Mouse (Mus musculus) hindbrain, postnatal 0 days (tissue): Measurements from ENCODE around the gene Pld3. TPM values are rescaled to one million over a fixed set of nuclear protein-coding genes. Genes with fewer than 3 reads are reported as not detected.
A peak's percentile ranks its signal among the peaks of the same experiment; 100 is the strongest.

Experiments
- ATAC-seq: fragments of 200-750 bp; cut with Nextera tagmentation; 2 replicates; pipeline ENCODE4 v1.8.0; 2017; ENCODE audit warnings: mild to moderate bottlenecking, moderate TSS enrichment, moderate library complexity
- DNase-seq: peaks from one replicate; pipeline ENCODE4 v3.0.0-alpha.2; 2015; ENCODE audit warnings: low spot score
- H3K27ac ChIP-seq: fragments of 300-500 bp; sonication (generic); 2 replicates; pipeline ENCODE4 v1.5.1; 2014; ENCODE audit warnings: mild to moderate bottlenecking
- H3K27me3 ChIP-seq: fragments of 300-500 bp; sonication (generic); 2 replicates; pipeline ENCODE4 v1.6.1; 2014; ENCODE audit warnings: low read length, mixed read lengths; ENCODE audit not compliant: insufficient read depth
- H3K36me3 ChIP-seq: fragments of 300-500 bp; sonication (generic); 2 replicates; pipeline ENCODE4 v1.6.1; 2014; ENCODE audit warnings: low read length, mixed read lengths; ENCODE audit not compliant: insufficient read depth
- H3K4me1 ChIP-seq: fragments of 300-500 bp; sonication (generic); 2 replicates; pipeline ENCODE4 v1.6.1; 2014; ENCODE audit warnings: antibody characterized with exemption, low read length, mixed read lengths; ENCODE audit not compliant: insufficient read depth
- H3K4me2 ChIP-seq: fragments of 300-500 bp; sonication (generic); 2 replicates; pipeline ENCODE4 v1.6.1; 2014; ENCODE audit warnings: low read depth, mild to moderate bottlenecking, low read length, moderate library complexity, mixed read lengths
- H3K4me3 ChIP-seq: fragments of 300-500 bp; sonication (generic); 2 replicates; pipeline ENCODE4 v1.5.1; 2014; ENCODE audit warnings: low read length
- H3K9ac ChIP-seq: fragments of 300-500 bp; sonication (generic); replicated peaks from 2 replicates; pipeline ENCODE4 v1.6.1; 2014; ENCODE audit warnings: mild to moderate bottlenecking, low read length, moderate library complexity, mixed read lengths
- H3K9me3 ChIP-seq: fragments of 300-500 bp; sonication (generic); 2 replicates; pipeline ENCODE4 v1.6.1; 2016; ENCODE audit warnings: low read length, mixed read lengths
- CTCF ChIP-seq: IDR thresholded peaks from 2 replicates; pipeline ENCODE4 v1.5.1; 2016; ENCODE audit warnings: antibody characterized with exemption, control low read depth, low read depth
- WGBS: fragments of 180-500 bp; shearing (Covaris S2); extraction: QIAGEN DNeasy Blood & Tissue Kit; methylation state at CpG from one replicate; pipeline ENCODE4 v1.1.7; 2014; 5-methylcytosine and 5-hydroxymethylcytosine counted together
- polyA plus RNA-seq: library from polyadenylated mRNA; unstranded; fragments of >200 nt; fragmentation: Nextera tagmentation; extraction: Ambion mirVana; gene quantifications from 2 replicates; pipeline ENCODE4 v1.2.1, GENCODE M21; 2015
- total RNA-seq: library from RNA; depleted of rRNA; stranded (reverse); fragments of >200 nt; gene quantifications from 2 replicates; pipeline ENCODE4 v1.2.3, GENCODE M21; 2014

The Pld3 gene
- total and polyA plus RNA-seq, 2 experiments from 2014 or later = 287 to 307 TPM

DNA sequence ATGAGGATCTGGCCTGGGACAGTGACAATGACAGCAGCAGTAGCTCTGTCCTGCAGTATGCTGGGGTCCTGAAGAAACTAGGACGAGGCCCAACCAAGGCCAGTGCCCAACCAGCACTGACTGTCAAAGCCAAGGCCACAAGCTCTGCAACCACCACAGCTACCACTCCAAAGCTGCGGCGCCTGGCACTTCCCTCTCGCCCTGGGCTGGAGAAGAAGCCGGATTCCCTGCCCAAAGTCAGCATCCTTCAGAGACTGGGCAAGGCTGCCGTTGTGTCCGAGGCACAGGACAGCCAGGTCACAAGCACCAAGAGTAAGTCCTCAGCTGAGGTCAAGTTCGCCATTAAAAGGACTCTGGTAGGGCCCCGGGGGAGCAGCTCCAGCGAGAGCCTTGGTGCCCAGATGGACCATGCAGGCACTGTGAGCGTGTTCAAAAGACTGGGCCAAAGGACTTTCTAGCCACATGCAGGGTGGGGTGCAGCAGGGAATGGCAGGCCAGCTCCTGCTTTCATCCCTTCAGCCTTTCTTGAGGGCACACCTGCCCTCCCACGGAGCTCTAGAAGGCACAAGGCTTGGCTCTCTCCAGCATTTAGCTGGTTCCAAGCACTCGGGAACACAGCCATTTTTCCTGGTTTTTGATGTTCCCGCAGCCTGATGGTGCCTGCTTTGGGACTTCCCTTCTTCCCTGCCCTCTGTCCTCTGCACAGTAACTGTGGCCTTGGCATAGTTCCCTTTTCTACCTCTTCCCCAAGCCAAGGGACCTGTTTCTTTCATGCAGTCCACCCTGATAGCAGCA is 27.6 kb upstream of the Pld3 start:
- TF ChIP-seq CTCF = no peak
- 90% methylated on average over 14 of the region's 14 CpGs for WGBS
- Histone ChIP-seq H3K9ac (no peak overlapping the region), H3K27ac (no peak overlapping the region), H3K9me3 (no peaks in the 10 kb centered on the region), H3K27me3 (no peaks in the 10 kb centered on the region), H3K4me1 (no peaks in the 10 kb centered on the region), H3K36me3 (peaks cover 29% of the 10 kb centered on the region), H3K4me3 (no peak overlapping the region), H3K4me2 (no peak overlapping the region)
- DNase-seq = no peak
- ATAC-seq = no peak

DNA sequence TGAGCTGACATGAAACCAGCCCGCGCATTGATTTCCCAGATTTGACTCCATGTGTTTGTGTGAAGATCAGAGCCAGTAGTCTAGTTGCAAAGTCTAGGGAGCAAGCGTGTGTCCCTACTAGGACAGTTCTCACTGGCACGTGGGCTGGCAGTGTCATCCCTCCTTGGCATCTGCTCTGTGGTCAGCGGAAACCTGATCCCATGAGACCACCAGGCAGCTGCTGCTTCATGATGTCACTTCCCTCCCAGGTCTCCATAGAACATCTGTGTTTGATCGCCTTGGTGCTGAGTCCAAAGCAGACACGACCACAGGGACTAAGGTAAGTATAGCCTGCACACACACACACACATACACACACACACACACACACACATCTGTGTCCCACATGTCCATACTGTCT is 25.4 kb upstream of the Pld3 start:
- ATAC-seq (no peak), DNase-seq (no peak)
- 73% methylated on average over 7 of the region's 7 CpGs for WGBS
- no peaks in the 10 kb centered on the region for H3K27me3 ChIP-seq
- TF ChIP-seq CTCF = no peak
- H3K4me1 ChIP-seq = no peaks in the 10 kb centered on the region
- no peak overlapping the region for H3K27ac ChIP-seq
- no peak overlapping the region for H3K4me2 ChIP-seq
- H3K9me3 ChIP-seq = no peaks in the 10 kb centered on the region
- no peak overlapping the region for H3K9ac ChIP-seq
- H3K36me3 ChIP-seq = peaks cover 43% of the 10 kb centered on the region
- H3K4me3 ChIP-seq = no peak overlapping the region

DNA sequence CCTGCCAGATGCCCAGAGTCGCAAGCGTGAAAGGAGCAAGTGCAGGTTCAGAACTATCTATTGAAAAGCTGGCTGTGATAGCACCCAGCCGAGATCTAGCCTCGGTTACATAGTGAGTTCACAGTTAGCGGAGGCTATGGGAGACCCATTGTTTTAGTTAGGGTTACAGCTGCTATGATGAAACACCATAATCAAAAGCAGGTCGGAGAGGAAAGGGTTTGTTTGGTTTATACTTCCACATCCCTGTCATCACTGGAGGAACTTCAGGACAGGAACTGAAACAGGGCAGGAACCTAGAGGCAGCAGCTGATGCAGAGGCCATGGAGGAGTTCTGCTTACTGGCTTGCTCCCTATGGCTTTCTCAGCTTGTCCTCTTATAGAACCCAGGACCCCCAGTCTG is 24.6 kb upstream of the Pld3 start:
- DNase-seq (no peak), ATAC-seq (no peak)
- Histone ChIP-seq H3K27ac (no peak overlapping the region), H3K9me3 (no peaks in the 10 kb centered on the region), H3K4me1 (no peaks in the 10 kb centered on the region), H3K4me2 (no peak overlapping the region), H3K27me3 (no peaks in the 10 kb centered on the region), H3K36me3 (peaks cover 43% of the 10 kb centered on the region), H3K4me3 (no peak overlapping the region), H3K9ac (no peak overlapping the region)
- no peak for TF ChIP-seq CTCF
- WGBS = 93% methylated on average over 6 of the region's 6 CpGs

- ATAC-seq = peak; percentile 45; the same call in 1 of the 2 replicates
- Histone ChIP-seq H3K9me3 (no peaks in the 10 kb centered on the region), H3K9ac (no peak overlapping the region), H3K27me3 (no peaks in the 10 kb centered on the region), H3K27ac (no peak overlapping the region), H3K4me1 (no peaks in the 10 kb centered on the region), H3K36me3 (peaks cover 46% of the 10 kb centered on the region), H3K4me2 (no peak overlapping the region), H3K4me3 (no peak overlapping the region)
- DNase-seq = peak; percentile 39
- TF ChIP-seq CTCF = peak; percentile 55
- 69% methylated on average over 6 of the region's 6 CpGs for WGBS
Observed at GRCm38 (mm10) chr7:27576914-27577313, 23.9 kb upstream of the Pld3 start.

DNA sequence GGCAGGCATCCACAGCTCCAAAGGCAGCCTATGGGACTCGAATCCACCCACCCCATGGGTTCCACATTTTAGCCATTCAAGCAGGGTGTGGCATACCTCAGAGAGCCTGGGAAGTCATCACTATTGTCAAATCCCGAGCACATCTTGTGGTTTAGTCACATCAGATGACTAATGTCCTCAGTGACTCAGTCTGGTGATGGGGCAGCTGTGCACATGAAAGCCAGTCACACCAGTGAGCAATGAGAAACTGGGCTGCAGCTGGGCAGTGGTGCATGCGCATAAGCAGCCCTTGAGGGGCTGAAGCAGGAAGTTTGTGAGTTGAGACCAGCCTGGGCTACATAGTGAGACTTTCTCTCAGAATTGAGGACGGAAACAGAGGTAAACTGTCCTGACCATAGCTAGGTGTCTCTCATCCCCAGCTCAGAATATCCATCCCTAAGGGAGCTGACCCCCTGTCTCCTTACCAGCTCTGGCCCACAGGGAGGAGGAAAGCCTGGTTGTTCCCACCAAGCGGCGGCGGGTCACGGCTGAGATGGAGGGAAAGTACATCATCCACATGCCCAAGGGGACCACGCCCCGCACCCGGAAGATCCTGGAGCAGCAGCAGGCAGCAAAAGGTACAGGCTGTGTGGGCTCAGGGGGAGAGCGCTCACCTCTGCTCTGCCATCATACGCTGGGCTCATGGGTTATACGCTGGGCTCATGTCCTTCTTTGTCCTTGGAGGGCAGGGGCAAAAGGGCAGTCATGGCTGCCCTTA is 21.3 kb upstream of the Pld3 start:
- no peak overlapping the region for H3K4me3 ChIP-seq
- H3K9me3 ChIP-seq = no peaks in the 10 kb centered on the region
- H3K36me3 ChIP-seq = peaks cover 50% of the 10 kb centered on the region
- no peaks in the 10 kb centered on the region for H3K27me3 ChIP-seq
- WGBS = 93% methylated on average over 14 of the region's 14 CpGs
- no peak overlapping the region for H3K27ac ChIP-seq
- no peaks in the 10 kb centered on the region for H3K4me1 ChIP-seq
- no peak overlapping the region for H3K4me2 ChIP-seq
- H3K9ac ChIP-seq = no peak overlapping the region
- no peak for DNase-seq
- TF ChIP-seq CTCF = no peak
- ATAC-seq = no peak

- no peak overlapping the region for H3K4me2 ChIP-seq
- no peak overlapping the region for H3K4me3 ChIP-seq
- H3K9ac ChIP-seq = no peak overlapping the region
- H3K4me1 ChIP-seq = no peaks in the 10 kb centered on the region
- WGBS = 92% methylated on average over 4 of the region's 4 CpGs
- no peaks in the 10 kb centered on the region for H3K27me3 ChIP-seq
- H3K27ac ChIP-seq = no peak overlapping the region
- ATAC-seq (no peak), DNase-seq (no peak)
- no peak for TF ChIP-seq CTCF
- peaks cover 50% of the 10 kb centered on the region for H3K36me3 ChIP-seq
- no peaks in the 10 kb centered on the region for H3K9me3 ChIP-seq
Observed at GRCm38 (mm10) chr7:27572133-27572532, 19.1 kb upstream of the Pld3 start.
